Mouse (Mus musculus) stomach, postnatal 0 days (tissue): ENCODE measurements at regions not wholly inside any gene's neighbourhood (a gene's known extent, or its start where the extent isn't known, plus 50 kb on each side); places are given as distances from the start of the nearest gene placed in this dataset.

Experiments used
- CTCF ChIP-seq: IDR thresholded peaks from 2 replicates; pipeline ENCODE4 v1.5.1; 2016; ENCODE audit warnings: antibody characterized with exemption, low read depth, mild to moderate bottlenecking, moderate library complexity
- EP300 ChIP-seq: optimal IDR thresholded peaks from 2 replicates; pipeline ENCODE3; 2016; ENCODE audit warnings: antibody characterized with exemption

GRCm38 (mm10) chr5:64535546-64535945 is 267.6 kb upstream of the Klf3 start:
- TF ChIP-seq CTCF (no peak), EP300 (no peak)
